Mouse (Mus musculus) adrenal gland, postnatal 10 days (tissue): ENCODE measurements at regions not wholly inside any gene's neighbourhood (a gene's known extent, or its start where the extent isn't known, plus 50 kb on each side); places are given as distances from the start of the nearest gene placed in this dataset.

Experiments used
- DNase-seq: peaks from one replicate; pipeline ENCODE4 v3.0.0; 2021; ENCODE audit warnings: mixed read lengths

DNA sequence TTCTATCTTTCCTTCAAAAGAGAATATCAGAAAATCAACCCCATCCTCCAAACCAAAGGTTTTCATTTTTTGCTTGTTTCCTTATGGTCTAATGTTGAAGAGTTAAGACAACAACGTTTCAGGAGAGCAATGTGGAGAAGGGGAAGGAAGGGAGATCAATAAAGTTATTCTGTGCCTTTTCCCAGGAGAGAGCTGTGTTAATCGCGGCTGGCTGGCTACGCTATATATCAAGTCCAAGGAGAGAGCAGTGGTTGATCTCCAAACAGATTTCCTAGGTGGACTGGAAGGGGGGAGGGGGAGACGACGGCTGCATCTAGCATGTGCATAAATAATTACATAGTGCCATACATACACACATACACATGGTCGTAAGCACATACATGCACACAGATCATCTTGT lies 404.3 kb upstream of the Ubash3b start:
- no peak for DNase-seq

- DNase-seq = no peak
These were observed 401.9 kb upstream of the Ubash3b start for GRCm38 (mm10) chr9:41563376-41563775.

DNA sequence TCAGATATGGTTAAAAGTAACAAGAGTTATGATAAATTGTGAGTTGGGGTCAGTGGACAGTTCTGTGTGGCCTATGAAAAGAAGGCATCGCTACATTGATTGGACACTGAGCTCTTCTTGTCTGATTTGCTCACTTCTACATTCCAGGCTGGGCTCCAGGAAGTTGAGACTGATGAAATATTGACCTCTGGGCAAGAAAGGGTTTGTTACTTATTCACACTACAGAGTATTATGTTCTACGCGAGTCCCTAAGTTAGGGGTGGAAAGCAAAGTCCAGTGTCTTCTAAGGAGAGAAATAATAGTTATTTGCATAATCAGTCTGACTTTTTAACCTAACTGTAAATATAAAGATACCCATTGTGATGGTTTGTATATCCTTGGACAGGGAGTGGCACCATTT lies 397.0 kb upstream of the Ubash3b start:
- DNase-seq = no peak

- DNase-seq = peak; percentile 4
These were observed 395.4 kb upstream of the Ubash3b start for GRCm38 (mm10) chr9:41556888-41557287.

- DNase-seq = no peak
These were observed 384.3 kb upstream of the Ubash3b start for GRCm38 (mm10) chr9:41545776-41546175.

DNA sequence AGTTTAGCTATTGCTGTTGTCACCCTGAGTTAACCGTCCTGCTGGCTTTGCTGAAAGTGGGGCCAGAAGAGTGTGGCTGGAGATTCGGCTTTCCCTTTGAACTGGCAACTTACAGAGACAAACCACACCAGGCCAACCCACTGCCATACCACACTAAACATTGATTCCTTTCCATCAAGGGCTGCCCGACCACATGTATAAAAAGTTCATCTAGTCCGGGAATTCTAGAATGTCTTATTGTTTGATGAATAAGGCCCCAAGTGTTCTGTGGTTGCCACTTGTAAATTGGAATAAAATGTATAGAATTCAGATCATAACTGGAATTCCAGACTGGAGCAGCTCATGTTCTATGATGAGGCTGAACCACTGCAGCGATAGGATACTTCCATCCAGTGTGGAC lies 381.0 kb upstream of the Ubash3b start:
- no peak for DNase-seq

DNA sequence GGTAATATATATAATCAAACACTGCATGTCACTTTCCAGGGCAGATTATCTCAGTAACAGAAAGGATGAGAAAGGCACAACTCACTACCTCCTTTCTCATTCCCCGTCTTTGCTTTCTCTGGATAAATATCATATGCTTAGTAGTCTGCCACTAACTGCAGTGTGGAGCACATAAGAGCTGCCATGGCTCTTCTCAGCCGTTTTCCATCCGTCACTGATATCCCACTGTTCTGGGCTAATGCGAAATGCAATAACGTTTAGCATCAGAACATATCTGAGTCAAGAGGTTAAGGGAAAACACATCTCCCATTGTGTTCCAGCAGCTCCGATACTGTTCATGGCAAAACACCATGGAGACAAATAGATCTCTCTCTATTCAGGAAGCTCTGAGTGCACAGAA lies 379.8 kb upstream of the Ubash3b start:
- DNase-seq = no peak

DNA sequence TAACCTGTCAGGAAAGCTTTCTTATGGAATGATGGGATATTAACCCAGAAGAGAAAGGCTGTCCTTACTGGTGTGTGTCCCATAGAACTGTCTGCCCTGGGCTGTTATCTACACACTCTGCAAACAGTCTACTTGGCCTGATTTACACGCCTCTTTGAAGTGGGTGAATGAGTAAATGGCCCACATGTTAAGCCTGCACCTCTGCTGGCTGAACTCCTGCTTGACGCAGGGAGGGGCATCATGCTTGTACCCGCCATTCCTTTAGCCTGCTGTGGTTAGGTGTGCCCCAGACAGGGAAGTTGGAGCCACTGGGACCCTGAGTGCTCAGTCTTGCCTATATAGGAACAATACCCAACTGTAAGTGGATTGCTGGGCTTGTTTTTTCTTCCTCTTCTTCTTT lies 371.3 kb upstream of the Ubash3b start:
- DNase-seq = no peak

GRCm38 (mm10) chr9:41532290-41532689 lies 370.8 kb upstream of the Ubash3b start:
- DNase-seq = no peak

DNA sequence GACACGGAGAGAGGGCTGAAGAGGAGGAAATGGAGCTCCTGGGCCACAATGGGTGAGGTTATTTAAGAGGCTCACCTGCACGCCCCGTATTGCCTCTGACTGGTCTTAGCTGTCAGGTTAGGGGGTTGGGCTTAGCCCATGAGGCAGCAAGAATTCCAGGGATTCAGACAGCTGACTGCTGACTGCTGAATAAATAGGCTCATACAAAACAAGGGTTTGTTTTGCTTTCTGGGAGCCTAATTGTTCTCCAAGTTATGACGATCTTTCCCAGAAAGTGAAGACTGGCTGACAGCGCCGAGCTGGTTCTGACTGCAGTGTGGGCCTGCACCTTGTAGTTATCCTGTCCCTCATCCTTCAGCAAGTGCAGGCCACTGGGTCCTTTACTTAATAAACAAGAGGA lies 370.1 kb upstream of the Ubash3b start:
- DNase-seq = no peak

- DNase-seq = peak; percentile 22
These were observed 364.6 kb upstream of the Ubash3b start for GRCm38 (mm10) chr9:41526126-41526525.

DNA sequence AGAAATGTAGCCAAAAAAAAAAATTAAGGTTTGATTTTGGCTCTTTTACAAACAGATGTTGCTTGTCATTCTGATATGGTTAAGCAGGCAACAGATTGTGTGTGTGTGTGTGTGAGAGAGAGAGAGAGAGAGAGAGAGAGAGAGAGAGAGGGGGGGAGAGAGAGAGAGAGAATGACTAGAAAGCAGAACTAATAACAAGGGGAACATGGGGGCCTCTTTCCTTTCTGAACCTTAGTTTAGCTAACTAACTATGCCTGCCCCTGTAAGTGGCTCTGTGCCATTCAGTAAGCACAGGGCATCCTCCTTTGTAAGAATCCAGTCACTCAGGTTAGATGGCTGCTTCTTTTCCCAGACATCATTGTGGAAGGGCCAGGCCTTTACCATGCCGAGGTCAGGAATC lies 364.0 kb upstream of the Ubash3b start:
- DNase-seq = no peak

- no peak for DNase-seq
These were observed 363.1 kb upstream of the Ubash3b start for GRCm38 (mm10) chr9:41524591-41524990.

GRCm38 (mm10) chr9:41523969-41524368 lies 362.5 kb upstream of the Ubash3b start:
- no peak for DNase-seq

GRCm38 (mm10) chr9:41522302-41522701 lies 360.8 kb upstream of the Ubash3b start:
- DNase-seq = no peak

GRCm38 (mm10) chr9:41517787-41518186 lies 356.3 kb upstream of the Ubash3b start:
- no peak for DNase-seq

GRCm38 (mm10) chr9:41517053-41517696 lies 355.7 kb upstream of the Ubash3b start:
- no peak for DNase-seq

DNA sequence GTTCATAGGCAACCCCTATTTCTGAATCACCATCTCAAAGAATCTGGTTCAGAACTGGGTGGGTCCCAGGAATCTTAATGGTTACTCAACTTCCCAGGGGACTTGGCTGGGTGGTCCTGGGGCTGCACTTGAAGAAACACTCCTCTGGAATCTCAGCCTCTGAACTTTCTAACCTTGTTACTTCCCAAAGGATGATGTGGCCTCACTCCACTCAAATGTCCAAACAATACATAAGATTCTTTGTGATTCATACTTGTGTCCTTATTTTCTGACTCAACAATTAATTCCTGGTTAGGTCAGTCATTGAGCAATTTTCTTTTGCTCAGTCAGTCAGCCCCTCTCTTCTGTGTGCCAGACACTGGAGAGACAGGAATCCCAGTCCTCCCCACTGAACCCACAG lies 353.7 kb upstream of the Ubash3b start:
- DNase-seq = peak; percentile 12

- DNase-seq = no peak
These were observed 352.2 kb upstream of the Ubash3b start for GRCm38 (mm10) chr9:41513701-41514100.

DNA sequence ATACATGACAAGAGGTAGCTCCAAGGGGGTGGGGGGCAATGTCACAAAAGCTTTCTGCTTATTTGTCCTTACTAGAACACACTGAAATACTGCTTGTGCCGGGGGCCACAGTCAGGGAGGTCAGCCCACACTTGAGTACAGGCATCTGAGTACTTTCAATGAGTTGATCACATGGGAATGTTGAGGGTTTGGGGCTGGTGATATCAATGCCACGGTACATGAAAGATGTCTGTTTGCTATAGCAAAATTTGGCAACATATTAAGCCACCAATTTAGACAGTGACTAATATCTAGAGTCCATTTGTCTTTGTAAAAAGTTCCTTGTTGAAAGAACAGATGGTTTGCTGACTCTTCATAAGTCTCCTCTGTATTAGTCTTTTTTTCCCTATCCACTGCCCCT lies 348.1 kb upstream of the Ubash3b start:
- DNase-seq = no peak

- DNase-seq = no peak
These were observed 347.2 kb upstream of the Ubash3b start for GRCm38 (mm10) chr9:41508746-41509145.

DNA sequence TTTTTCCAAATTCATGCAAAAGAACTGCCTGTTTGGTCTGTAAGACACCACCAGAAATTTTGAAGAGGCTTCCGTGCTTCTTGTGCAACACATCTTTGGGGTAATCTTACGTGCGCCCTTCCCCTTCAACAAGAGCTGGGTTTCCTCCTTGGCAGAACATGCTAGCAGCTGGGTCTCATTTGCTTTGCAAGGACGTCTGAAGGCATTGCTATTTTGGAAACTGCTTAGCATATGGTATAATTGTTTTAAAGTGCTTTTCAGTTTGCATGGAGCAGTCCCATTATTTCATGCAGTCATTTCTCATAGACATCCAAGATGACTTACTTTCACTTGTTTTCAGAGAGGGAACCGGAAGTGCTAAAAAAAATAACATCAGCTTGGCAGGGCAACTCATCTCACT lies 336.8 kb upstream of the Ubash3b start:
- DNase-seq = no peak

- no peak for DNase-seq
These were observed 328.6 kb upstream of the Ubash3b start for GRCm38 (mm10) chr9:41490112-41490511.

DNA sequence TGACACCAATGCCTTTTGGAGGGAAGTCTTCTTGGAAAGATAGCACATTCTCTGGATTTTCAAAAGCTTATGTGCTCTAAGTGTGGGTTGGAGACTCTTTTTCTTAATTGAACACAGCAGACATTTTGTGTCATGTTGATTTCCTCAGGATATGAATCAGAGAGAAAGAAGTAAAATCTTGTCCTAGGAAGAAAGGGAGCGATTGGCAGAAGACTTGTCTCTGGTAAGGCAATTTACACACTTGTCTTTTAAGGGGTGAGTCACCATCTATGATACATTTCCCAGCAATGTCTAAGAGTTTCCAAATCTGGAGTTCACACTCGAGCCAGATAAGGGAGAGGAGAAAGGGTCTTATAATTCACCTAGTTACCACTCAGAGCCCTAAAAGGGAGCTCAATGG lies 326.5 kb upstream of the Ubash3b start:
- no peak for DNase-seq

GRCm38 (mm10) chr9:41483218-41483617 lies 321.7 kb upstream of the Ubash3b start:
- DNase-seq = no peak
